Mouse (Mus musculus): Measurements from ENCODE around the gene Acvr1c.

Gene Acvr1c
- long read RNA-seq, experiment 1, partial matches to known transcripts: 0 of 1 reads
- long read RNA-seq, experiment 1, other reads (novel, unspliced or antisense): 1 of 1 reads
- long read RNA-seq, experiment 2, full-length matches to known transcripts: 2 of 11 reads
- long read RNA-seq, experiment 2, partial matches to known transcripts: 0 of 11 reads
- long read RNA-seq, experiment 2, other reads (novel, unspliced or antisense): 9 of 11 reads

DNA sequence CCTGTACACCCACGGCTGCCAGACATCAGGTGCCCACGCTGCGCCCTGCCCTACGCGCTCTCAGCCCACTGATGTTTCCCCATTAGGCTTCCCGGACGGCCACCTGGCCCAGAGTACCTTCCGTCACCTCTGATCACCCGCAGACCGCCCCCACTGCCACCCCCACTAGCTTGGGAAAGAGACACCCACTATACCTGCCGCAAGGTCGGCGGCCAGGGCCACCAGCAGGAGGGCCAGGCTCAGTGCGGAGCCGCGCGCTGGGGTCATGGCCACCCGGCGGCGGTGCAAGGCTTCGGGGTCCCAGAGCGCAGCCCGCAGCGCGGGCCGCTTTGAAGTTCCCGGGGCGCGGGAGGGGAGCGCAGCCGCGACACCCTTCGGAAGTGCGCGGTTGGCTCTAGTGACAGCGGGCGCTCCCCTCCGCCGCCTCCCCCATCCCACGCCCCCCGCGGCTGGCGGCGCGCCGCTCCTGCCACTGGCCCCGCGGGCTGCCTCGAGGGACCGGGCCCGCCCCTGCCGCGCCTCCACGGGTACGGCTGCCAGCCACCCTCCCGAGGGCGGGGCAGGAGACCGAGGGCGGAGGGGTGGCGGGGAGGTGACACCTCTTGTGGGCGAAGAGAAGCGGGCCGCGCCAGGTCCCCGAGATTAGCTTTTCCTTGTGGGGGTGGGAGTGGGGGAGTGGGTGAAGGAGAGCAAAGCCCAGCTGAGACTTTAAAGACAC lies at the start of gene Acvr1c:
Gene Acvr1c (minus strand): TSS at position 482 of the 718 bp plus-strand sequence.
- intact Hi-C loops (cut with DNase I): no loop called here

DNA sequence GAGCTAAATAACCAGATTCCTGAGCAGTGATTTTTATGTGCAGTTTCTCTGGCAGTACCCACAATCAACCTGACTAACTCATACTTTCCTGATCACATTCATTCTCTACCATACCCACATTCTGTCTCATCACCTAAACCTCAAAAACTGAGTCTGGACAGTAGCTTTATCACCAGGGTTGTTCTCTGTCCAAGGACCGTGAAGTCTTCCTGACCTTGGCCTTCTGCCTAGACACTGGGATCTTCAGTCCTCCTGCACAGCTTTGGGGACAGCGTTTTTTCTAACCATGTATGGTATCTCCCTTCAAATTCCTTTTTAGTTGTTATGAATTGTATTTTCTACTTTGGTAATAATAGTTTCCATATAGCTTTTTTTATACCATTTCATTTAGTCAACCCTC lies 45.8 kb upstream of the Acvr1c start:
- intact Hi-C loops (cut with DNase I): no loop called here

DNA sequence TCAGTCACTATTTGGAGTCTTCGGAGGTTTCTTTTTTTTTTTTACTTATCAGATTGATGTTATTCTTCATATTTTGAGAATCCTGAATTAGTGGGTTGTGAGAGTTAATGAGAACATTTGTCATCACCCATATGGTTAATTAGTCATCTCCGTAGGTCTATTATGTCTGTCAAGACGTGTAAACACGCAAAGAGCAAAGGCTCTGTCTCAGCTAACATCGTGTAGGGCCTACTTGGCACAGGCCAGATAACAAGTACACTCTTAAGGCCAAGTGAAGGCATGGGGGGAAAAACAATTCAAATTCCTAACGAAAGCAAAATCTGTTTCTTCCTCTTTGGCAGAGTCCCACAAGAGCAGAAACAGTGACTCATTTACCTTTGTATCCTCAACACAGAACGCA lies 30.9 kb upstream of the Acvr1c start:
- intact Hi-C loops (cut with DNase I): no loop called here

DNA sequence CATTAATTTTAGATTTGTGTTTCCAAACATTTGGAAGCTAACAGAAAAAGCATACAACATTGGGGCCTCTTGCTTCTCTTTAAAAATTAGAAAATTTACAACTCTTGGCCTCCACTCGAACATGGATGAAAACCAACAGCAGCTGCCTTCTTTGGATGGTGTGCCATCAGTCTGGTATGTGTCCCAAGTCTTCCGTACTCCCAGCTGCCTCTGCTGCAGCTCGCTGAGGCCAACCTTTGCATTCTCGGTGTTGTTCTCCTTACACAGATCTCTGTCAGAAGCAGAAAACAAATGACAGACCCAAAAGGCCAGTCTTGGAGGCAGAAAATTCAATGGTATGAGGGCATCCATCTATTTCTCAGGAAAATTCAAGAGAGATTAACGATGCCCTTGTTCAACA lies 22.3 kb upstream of the Acvr1c start:
- intact Hi-C loops (cut with DNase I): no loop called here

DNA sequence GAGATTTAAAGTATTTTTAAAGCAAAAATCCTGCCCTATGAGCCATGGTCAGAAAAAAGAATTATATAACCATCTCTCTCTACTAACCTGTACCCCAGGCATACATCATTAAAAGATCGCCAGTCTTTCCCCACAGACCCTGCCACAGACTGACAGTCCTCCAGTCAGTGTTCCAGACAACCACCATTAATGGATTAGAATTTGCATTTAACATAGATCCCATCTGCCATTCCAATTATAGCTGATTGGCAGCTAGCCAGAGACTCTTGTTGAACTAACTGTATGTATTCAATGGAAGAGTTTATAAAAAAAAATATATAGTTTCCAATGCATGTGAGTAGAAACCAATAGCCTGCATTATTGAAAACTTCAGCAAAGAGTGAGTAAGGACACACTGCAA lies 21.8 kb upstream of the Acvr1c start:
- intact Hi-C loops (cut with DNase I): no loop called here

DNA sequence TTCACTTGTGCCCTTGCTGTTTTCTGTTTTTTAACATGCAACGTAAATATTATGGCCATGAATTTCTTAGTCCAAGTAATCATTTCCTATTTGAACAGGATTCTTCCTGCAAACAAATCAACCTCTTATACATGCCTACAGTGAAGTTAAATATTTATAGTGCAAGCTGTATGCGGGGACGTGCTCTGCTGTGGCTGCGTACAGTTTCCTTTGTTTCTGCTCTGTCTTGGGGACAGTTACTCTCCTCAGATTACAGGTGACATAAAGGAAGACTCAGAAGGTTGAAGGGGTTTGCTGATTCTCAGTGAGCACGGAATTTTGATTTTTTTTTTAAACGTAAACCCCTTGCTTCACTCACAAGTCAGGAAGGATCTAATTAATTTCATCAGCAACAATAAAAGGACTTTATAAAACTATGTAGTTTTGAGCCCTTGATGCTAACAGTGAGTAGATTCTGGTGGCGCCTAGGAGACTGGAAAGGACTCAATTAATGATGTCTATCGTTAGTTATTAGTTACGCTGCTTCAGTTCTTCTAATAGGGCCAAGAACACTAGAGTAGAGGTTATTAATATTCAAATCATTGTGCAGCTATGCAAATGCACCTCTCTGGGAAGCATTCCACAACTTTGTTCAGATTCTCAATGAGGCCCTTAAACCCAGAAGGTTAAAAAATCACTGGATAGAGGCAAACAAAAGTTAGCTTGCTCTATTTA lies 19.9 kb upstream of the Acvr1c start:
- intact Hi-C loops (cut with DNase I): no loop called here

DNA sequence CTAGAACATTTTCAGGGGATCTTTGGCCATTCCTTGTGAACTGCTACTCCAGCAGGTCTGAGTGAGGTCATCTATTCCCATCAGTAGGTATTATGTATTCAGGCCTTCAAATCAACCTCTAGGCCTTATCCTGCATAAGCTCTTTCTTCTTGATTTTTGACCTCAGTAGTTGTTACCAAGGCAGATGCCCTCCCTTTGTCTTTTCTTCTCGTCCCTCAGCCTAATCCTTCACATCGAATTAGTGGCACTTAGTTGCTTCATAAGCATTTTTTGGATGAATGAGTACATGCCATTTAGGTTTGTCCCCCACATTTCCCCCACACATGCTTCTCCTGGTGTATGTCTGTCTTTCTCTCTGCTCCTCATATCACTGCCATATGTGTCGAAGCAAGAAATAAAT lies 8.5 kb upstream of the Acvr1c start:
- intact Hi-C loops (cut with DNase I): no loop called here

DNA sequence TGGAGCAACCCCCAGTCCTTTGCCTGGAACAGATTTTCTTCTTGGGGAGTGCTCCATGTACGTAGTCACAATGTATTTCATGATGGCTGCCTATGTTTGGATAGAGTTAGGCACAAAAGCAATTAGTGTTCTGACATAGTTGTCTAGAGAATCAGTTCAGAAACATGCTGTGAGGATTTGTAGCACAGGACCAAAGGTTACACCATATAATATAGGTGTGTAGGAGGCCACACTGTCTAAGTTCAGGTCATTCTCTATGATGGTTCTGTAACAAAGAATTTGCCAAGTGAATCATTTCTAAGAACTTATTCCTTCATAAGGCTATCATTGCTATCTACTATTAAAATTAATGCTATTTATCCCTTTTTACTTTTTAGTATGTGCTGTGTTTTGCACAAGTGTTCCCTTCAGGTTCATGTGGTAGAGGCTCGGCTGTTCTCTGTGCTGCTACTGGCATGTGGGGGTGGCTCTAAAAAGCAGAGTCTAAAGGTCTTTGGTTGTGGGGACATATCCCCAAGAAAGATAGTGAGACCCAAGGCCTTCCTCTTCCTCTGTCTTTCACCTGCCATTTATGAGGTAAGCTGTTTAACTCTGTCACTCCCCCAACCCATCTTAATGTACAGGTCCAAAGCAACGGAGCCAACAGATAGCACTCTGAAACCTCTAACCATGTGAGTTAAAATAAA lies 3.8 kb upstream of the Acvr1c start:
- intact Hi-C loops (cut with DNase I): no loop called here

DNA sequence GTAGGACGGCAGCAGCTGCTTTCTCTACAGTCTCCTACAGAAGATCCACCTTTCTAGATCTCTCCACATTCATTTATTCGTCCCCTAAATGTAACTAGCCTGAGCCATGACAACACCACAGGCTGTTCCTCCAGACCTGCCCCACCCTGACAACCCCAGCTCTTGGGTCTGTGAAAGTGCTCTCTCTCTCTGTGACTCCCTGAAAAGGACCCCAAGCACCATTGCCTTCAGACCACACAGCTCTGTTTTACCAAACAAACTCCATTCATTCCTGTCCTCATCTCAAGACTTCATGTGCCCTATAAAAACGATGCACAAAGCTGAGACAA lies 401 bp upstream of the Acvr1c start:
- intact Hi-C loops (cut with DNase I): no loop called here

DNA sequence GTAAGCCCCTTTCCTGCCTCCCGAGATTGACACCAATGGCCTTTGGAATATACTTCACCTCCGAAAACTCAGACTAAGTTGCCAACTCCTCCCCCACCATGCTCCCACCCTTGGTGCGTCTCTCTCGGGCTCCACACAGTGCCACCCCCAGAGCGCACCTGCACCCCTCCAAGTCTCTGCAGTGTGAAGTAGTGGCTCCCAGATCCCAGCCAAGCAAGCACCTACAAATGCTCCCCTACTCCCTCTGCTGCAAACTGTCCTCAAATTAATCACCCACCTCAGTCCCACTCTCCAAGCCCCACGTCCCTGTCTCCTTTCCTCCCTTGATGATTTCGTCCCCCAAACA lies 654 bp downstream of the Acvr1c start:
- intact Hi-C loops (cut with DNase I): no loop called here

DNA sequence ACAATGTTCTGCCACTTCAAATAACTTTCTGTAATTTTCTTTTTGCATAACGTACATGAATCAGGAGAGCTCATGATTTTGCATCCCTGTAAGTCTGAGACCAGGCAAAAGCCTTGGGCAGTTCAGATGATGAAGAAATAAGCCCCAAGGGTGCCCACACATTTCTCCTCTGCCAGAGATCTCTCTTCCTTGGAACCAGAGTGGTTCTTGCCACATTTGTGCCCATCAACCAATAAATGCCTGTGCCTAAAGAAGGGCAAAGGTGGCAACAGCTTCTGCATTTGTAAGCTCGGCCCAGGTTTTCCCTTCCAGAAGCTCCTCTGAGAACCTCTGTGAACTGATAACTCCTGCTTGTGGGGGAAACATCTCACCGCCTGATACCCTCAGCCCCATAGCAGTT lies 3.3 kb downstream of the Acvr1c start:
- intact Hi-C loops (cut with DNase I): no loop called here

DNA sequence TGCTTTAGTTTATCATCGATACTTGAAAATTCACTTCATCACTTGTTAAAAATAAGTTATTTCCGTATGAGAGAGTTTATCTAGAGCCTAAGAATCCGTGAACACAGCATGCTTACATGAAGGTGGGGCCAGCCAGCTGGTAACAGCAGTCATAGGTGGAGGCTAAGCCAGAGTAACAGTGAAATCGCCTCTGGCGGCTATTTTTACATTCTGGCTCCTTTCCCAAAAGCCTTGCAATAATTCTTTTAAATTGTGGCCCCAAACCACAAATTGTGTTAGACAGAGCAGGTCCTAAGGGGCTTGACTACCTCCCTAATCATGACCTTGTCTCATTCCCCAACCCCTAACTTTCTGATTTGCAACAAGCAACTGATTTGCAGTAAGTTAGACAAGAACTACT lies 4.8 kb downstream of the Acvr1c start:
- intact Hi-C loops (cut with DNase I): no loop called here

DNA sequence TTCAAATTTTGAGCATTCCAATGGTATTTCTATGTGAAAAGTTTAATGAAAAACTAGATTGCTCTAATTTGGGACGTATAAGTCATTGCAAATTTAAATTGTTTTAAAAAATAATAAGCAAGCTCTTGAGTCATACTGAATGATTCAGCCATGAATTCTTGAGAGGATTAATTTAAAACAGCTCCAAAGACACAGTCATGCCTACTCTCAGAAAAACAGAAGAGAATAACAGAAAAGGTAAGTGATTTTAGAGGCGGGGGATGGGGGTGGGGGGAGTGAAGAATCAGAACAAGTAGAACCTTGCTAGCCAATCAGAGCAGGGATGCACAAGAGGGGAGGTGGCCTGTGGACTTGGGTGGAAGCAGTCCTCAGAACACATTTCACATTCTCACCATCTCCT lies 7.0 kb downstream of the Acvr1c start:
- intact Hi-C loops (cut with DNase I): no loop called here

DNA sequence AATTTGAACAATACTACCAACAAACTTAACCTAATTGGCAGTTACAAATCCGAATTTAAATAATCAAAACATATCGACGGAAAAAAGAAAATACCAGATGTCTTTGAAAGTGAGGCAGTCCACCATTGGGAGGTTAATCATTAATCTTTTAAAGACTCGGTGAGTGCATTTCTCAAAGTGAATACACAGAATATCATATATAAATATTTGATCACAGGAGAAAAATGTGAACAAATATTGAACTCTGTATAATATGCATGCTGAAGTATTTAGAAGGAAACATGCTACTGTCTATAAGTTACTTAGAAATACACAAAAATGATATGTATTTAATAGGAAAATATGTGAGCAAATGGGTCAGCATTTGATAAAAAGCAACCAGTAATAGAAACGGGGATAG lies 21.0 kb downstream of the Acvr1c start:
- intact Hi-C loops (cut with DNase I): no loop called here

DNA sequence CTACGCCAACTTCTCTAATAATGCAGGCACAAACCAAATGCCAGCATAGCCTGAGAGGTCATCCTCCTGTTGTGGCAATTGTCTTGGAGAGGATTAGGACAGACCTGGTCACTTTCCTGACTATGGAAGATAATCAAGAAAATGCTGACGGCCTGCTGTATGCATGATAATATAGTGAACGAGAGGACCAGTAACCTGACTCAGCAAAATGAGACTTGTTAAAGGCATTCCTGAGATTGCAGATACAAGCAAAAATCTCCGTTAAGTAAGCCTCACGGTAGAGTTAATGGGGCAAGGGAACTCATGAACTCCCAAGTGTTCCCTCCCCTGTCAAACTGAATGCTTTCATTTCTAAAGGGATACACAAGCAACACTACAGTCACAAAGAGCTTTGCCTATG lies 28.1 kb downstream of the Acvr1c start:
- intact Hi-C loops (cut with DNase I): no loop called here

DNA sequence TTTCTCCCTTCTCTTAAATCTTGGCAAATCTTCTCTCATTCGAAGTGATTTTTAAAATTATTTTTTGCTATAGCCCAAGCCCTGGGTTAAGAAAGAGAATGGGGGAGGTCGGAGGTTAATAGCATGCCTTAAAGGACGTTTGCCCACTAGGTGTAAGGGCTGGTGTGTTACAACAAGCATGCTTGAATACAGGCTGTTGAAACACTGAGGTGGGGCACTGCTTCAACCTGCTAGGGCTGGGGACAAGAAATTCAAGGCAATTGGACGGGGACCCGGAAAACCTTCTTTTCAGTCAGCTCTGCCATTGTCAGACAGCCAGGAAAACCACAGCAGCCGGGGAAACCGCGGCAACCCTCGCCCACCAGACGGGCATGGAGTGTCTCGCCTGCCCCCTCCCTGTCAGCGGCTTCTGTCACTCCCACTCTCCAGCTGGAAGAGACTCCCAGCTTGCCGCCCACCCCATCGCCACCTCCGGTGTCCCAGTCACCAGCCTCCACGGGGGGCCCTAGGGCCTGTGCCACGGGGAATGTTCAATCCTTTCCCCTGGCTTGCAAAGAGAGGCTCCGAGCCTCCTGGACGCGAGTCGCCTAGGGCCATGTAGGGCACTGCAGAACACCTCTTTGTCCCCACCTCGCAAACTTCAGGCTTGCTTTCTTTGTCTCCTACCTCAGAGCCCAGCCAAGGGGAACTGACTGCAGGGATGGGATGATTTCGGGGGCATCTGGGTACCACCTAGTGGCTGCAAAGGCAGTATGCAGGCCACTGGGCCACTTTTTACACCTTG lies 33.4 kb downstream of the Acvr1c start:
- intact Hi-C loops (cut with DNase I): no loop called here

DNA sequence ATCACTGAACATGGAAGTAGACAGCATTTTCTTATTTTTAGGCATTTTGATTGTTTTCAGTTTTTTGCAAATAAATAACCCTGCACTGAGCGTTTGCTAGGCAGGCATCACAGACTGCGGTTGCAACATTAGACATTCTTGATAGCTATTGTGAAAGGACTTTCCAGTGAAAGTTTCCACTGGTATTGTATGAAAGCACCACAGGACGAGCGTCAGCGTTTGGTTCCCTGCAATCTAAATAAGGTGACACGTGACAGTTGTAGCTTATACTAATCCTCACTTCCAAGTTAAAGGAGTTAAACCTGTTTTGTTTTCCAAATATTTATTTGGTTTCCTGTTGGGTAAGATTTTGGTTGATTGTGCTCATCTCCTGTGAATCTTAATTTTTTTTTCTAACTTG lies 34.4 kb downstream of the Acvr1c start:
- intact Hi-C loops (cut with DNase I): no loop called here

DNA sequence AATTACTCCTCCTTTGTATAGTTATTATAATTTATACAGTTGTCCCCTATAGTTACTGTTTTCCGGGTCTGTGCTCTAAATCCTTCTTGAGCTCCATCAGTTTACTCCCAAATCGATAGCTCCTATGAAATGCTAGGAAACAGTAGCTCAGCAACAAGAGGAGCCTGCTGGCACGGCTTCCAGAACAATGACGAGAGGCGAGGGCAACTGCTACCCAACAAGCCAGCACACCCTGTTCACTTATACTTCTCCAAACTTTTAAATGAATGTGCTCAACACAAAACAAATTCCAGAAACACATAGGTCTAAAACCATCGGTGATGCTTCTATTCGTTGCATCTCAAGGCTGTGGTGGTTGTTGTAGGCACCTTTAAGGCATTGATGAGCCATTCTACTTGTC lies 41.5 kb downstream of the Acvr1c start:
- intact Hi-C loops (cut with DNase I): no loop called here

DNA sequence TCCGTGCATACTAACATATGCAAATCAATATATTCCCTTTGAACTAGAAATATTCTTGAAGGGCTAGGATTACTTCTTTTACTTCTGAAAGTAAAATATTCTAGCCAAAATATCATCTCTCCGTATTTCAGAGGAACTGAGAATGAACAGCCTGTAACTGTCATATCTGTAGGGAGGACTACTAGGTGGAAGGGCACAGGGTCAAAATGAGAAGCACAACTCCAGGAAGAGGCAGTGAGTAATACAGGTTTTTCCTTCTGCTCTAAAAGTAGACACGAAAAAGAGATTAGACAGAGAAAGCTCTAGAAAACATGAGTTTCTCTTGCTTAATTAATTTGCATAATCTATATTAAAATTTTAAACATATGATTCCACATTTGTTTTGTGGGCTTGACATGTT lies 48.0 kb downstream of the Acvr1c start:
- intact Hi-C loops (cut with DNase I): no loop called here

DNA sequence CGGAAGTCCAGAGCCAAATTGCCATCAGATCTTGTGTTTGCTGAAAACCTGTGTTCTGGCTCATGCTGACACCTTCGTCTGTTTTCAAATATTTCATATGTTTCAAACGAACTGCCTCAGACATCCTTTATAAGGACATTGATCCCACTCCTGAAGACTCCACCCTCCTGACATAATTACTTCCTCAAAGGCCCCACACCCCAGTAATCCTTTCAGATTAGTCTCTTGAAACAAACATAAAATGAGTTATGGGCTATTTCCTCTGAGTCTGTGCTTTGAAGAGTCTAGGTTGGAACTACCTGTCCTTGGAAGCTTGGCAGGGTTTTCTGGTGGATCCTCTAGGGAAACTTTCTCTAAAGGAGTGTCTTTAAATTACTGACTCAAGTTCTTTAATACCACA lies 53.2 kb downstream of the Acvr1c start:
- intact Hi-C loops (cut with DNase I): no loop called here

DNA sequence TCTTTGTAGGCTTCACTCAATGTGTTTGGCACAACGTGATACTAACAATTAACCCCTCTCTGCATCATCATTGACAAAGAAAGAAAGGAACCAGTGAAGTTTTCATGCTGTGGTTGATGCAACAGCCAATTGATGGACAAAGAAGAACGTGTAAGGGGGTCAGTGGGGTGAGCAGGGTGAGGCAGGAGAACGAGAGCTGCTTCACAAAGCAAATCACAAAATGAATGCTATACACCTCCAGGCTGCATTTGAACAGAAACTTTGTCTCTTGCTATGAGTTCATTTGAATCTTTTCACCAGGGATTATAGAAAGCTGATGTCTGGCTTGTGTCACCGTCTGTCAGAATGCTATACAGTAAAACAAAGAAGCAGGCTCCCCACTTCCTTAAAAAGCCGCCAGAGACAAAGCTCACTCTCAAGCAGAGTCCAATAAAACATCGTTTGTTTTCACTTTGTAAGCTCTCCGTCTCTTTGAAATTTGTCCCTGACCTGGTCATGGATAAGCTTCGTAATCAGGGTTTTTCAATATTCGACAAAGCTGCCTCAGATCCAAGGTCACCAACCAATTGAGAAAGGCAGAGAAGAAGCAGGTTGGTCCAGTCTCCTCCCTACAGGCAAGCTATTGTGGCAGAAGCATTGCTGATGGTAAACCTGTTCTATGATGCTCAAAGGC lies 67.8 kb downstream of the Acvr1c start:
- intact Hi-C loops (cut with DNase I): no loop called here
